Mouse (Mus musculus) Patski (cell line): Measurements from ENCODE around the gene Phlpp1. TPM values are rescaled to one million over a fixed set of nuclear protein-coding genes. Genes with fewer than 3 reads are reported as not detected.
A peak's percentile ranks its signal among the peaks of the same experiment; 100 is the strongest.

Experiments used
- ATAC-seq: fragments of 100-300 bp; one replicate; pipeline ENCODE4 v1.8.0; 2021
- CTCF ChIA-PET: fragments of 350-600 bp; sonication (Branson Sonifier 250); formaldehyde crosslinking; loops from one replicate; lab custom pipeline; 2022; ENCODE audit warnings: inconsistent platforms; lab: Charles Lee
- POLR2A ChIA-PET: fragments of 350-600 bp; sonication (Branson Sonifier 250); formaldehyde crosslinking; loops from one replicate; lab custom pipeline; 2022; ENCODE audit warnings: antibody characterized with exemption, inconsistent platforms; lab: Charles Lee
- DNase-seq: peaks from one replicate; pipeline ENCODE4 v3.0.0-alpha.2; 2011; ENCODE audit warnings: low read depth, low spot score
- H3K27me3 ChIP-seq: fragments of 371-371 bp; one replicate; pipeline ENCODE4 v1.5.1; 2021
- CTCF ChIP-seq: fragments of 100-300 bp; IDR thresholded peaks from one replicate; pipeline ENCODE4 v1.5.1; 2021
- in situ Hi-C: fragments of 300-500 bp; cut with MboI; formaldehyde crosslinking; loops from 3 replicates; pipeline ENCODE4 v1.11.1; 2018; ENCODE audit warnings: low pct_unique_long_range_greater_than_20kb, mixed read lengths
- polyA plus RNA-seq: library from polyadenylated mRNA; unstranded; gene quantifications from one replicate; pipeline ENCODE4 v1.2.3, GENCODE M21; 2021

The Phlpp1 gene
- polyA plus RNA-seq, 1 experiment from 2014 or later, result 8.5 TPM

GRCm38 (mm10) chr1:106386542-106386941, 215.0 kb downstream of the Phlpp1 start:
- ATAC-seq, result no peak
- POLR2A ChIA-PET, result interaction anchor here (0.6 kb wide), 1 partner anchor 218 kb away, joined by 4 read pairs; no protein-coding TSS in a partner anchor
- DNase-seq, result no peak
- no peak for TF ChIP-seq CTCF
- CTCF ChIA-PET, result interaction anchor here (1.1 to 3.0 kb wide), 3 partner anchors 8 to 316 kb away, joined by 3 to 16 read pairs (median 3); no protein-coding TSS in a partner anchor
- no peaks in the 10 kb centered on the region for H3K27me3 ChIP-seq
- in situ Hi-C loops, result no loop called here

GRCm38 (mm10) chr1:106387264-106387663, 215.7 kb downstream of the Phlpp1 start:
- in situ Hi-C loops, result no loop called here
- DNase-seq (no peak), ATAC-seq (no peak)
- H3K27me3 ChIP-seq, result no peaks in the 10 kb centered on the region
- CTCF ChIA-PET, result interaction anchor here (1.2 to 3.0 kb wide), 2 partner anchors 232 to 317 kb away, joined by 3 to 16 read pairs; no protein-coding TSS in a partner anchor
- no peak for TF ChIP-seq CTCF
- POLR2A ChIA-PET, result no interaction called here

GRCm38 (mm10) chr1:106389673-106390072, 218.1 kb downstream of the Phlpp1 start:
- POLR2A ChIA-PET, result no interaction called here
- ATAC-seq (no peak), DNase-seq (no peak)
- TF ChIP-seq CTCF, result peak; percentile 85
- CTCF ChIA-PET, result interaction anchor here (0.7 to 6.3 kb wide), 9 partner anchors 10 to 325 kb away, joined by 3 to 38 read pairs (median 3); no protein-coding TSS in a partner anchor
- in situ Hi-C loops, result loop anchor here (10.0 kb wide), 1 partner anchor 495 kb away; no protein-coding TSS in a partner anchor
- H3K27me3 ChIP-seq, result no peaks in the 10 kb centered on the region

- DNase-seq (no peak), ATAC-seq (no peak)
- CTCF ChIA-PET, result interaction anchor here (1.2 to 6.3 kb wide), 3 partner anchors 12 to 323 kb away, joined by 3 to 38 read pairs (median 3); no protein-coding TSS in a partner anchor
- no peaks in the 10 kb centered on the region for H3K27me3 ChIP-seq
- no peak for TF ChIP-seq CTCF
- POLR2A ChIA-PET, result no interaction called here
- in situ Hi-C loops, result loop anchor here (10.0 kb wide), 1 partner anchor 498 kb away; no protein-coding TSS in a partner anchor
These were observed 221.5 kb downstream of the Phlpp1 start for GRCm38 (mm10) chr1:106393072-106393471.

- ATAC-seq, result no peak
- POLR2A ChIA-PET, result no interaction called here
- CTCF ChIA-PET, result interaction anchor here (0.7 to 6.3 kb wide), 5 partner anchors 9 to 325 kb away, joined by 3 to 38 read pairs (median 3); partner anchors contain the start of gene Phlpp1
- no peaks in the 10 kb centered on the region for H3K27me3 ChIP-seq
- in situ Hi-C loops, result loop anchor here (5.0 to 10.0 kb wide), 4 partner anchors 222 to 732 kb away; partner anchors contain the start of genes Phlpp1, Pign and Relch
- no peak for DNase-seq
- no peak for TF ChIP-seq CTCF
These were observed 223.1 kb downstream of the Phlpp1 start for GRCm38 (mm10) chr1:106394678-106395077.

GRCm38 (mm10) chr1:106395476-106395875, 223.9 kb downstream of the Phlpp1 start:
- in situ Hi-C loops, result loop anchor here (5.0 to 10.0 kb wide), 4 partner anchors 223 to 733 kb away; partner anchors contain the start of genes Phlpp1, Pign and Relch
- DNase-seq (no peak), ATAC-seq (peak; percentile 89)
- no peaks in the 10 kb centered on the region for H3K27me3 ChIP-seq
- TF ChIP-seq CTCF, result peak; percentile 89
- CTCF ChIA-PET, result interaction anchor here (0.8 to 6.3 kb wide), 3 partner anchors 35 to 323 kb away, joined by 3 to 38 read pairs (median 7); partner anchors contain the start of gene Phlpp1
- POLR2A ChIA-PET, result no interaction called here

- H3K27me3 ChIP-seq, result no peaks in the 10 kb centered on the region
- DNase-seq, result peak; percentile 89
- in situ Hi-C loops, result loop anchor here (10.0 kb wide), 1 partner anchor 224 kb away; no protein-coding TSS in a partner anchor
- peak; percentile 97 for ATAC-seq
- no peak for TF ChIP-seq CTCF
- ChIA-PET CTCF (interaction anchor here (0.9 to 4.5 kb wide), 3 partner anchors 25 to 330 kb away, joined by 3 to 20 read pairs (median 9); partner anchors contain the start of gene Phlpp1), POLR2A (interaction anchor here (0.9 kb wide), 1 partner anchor 230 kb away, joined by 4 read pairs; no protein-coding TSS in a partner anchor)
These were observed 229.5 kb downstream of the Phlpp1 start for GRCm38 (mm10) chr1:106400900-106401634.

GRCm38 (mm10) chr1:106403011-106403501, 231.5 kb downstream of the Phlpp1 start:
- TF ChIP-seq CTCF, result no peak
- in situ Hi-C loops, result loop anchor here (10.0 kb wide), 1 partner anchor 222 kb away; no protein-coding TSS in a partner anchor
- H3K27me3 ChIP-seq, result no peaks in the 10 kb centered on the region
- ChIA-PET POLR2A (no interaction called here), CTCF (interaction anchor here (0.9 to 2.2 kb wide), 2 partner anchors 13 to 23 kb away, joined by 3 to 9 read pairs; no protein-coding TSS in a partner anchor)
- no peak for DNase-seq
- ATAC-seq, result no peak

- CTCF ChIA-PET, result no interaction called here
- POLR2A ChIA-PET, result no interaction called here
These were observed 235.3 kb downstream of the Phlpp1 start for GRCm38 (mm10) chr1:106406852-106407251.

GRCm38 (mm10) chr1:106407963-106408440, 236.4 kb downstream of the Phlpp1 start:
- no peak for TF ChIP-seq CTCF
- ChIA-PET CTCF (interaction anchor here (1.5 kb wide), 1 partner anchor 18 kb away, joined by 5 read pairs; no protein-coding TSS in a partner anchor), POLR2A (no interaction called here)
- H3K27me3 ChIP-seq, result no peaks in the 10 kb centered on the region
- ATAC-seq (peak; percentile 73), DNase-seq (peak; percentile 49)
- in situ Hi-C loops, result loop anchor here (10.0 kb wide), 1 partner anchor 217 kb away; no protein-coding TSS in a partner anchor

More at GRCm38 (mm10) chr1:106406852-106407251, 235.3 kb downstream of the Phlpp1 start:
- in situ Hi-C loops, result loop anchor here (10.0 kb wide), 1 partner anchor 218 kb away; no protein-coding TSS in a partner anchor
- DNase-seq (no peak), ATAC-seq (no peak)
- no peak for TF ChIP-seq CTCF
- H3K27me3 ChIP-seq, result no peaks in the 10 kb centered on the region
